Mouse (Mus musculus) liver, adult 2 months (tissue): ENCODE data around the gene Srsf1.

Experiments used
- CTCF ChIP-seq: fragments of 200-500 bp; IDR thresholded peaks from 2 replicates; pipeline ENCODE4 v1.5.1; 2011; ENCODE audit warnings: low read depth, low read length, control low read depth
- POLR2A ChIP-seq: fragments of 200-500 bp; IDR thresholded peaks from 2 replicates; pipeline ENCODE4 v1.6.1; 2011; ENCODE audit warnings: low read length, control low read depth; ENCODE audit not compliant: insufficient read depth; ENCODE audit errors: extremely low read depth

DNA sequence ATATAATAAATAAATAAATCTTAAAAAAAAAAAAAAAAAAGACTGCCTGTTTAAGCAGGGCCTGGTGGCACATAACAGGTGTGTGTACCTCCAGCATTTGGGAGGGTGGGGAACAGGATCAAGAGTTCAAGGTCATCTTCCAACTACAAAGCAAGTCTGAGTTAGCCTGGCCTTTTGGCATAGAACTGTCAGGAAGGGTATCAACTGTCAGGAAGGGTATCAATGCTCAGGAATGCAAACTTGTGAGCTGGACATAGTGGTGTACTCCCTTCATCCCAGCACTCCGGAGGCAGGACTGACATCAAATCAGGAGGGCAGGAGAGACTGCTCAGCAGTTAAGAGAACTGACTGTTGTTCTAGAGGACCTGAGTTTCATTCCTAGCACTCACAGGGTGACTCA, 8.1 kb upstream of the Srsf1 start:
- TF ChIP-seq POLR2A: no peak
- TF ChIP-seq CTCF: no peak
